ENCODE assay signal across 19 mouse cellular contexts in genomic region chr1:103246649-103247048, GRCm38 (mm10).
"Had no signal": no experiment of that assay in that cellular context is flagged by ENCODE, and none has a peak within 500 bp of the region (broad histone marks: within the 10 kb centered on the region; RNA-seq: fewer than 3 reads in every experiment).

No protein-coding gene starts in this region.

- DNase-seq: liver, embryonic 13.5 days; liver, postnatal 0 days; lung, adult 2 months; lung, postnatal 14 days; lung, postnatal 36 days; right cerebral cortex, postnatal 14 days; thymus, adult 2 months; thymus, postnatal 25 days; thymus, postnatal 4 days had no signal

- ATAC-seq: liver, postnatal 0 days; lung, postnatal 0 days; midbrain, embryonic 13.5 days; midbrain, embryonic 15.5 days had no signal

- H3K36me3 ChIP-seq: liver, embryonic 13.5 days; liver, embryonic 15.5 days; lung, embryonic 15.5 days; midbrain, embryonic 13.5 days; midbrain, embryonic 15.5 days; stomach, embryonic 15.5 days had no signal

- H3K9ac ChIP-seq: liver, embryonic 13.5 days; liver, embryonic 15.5 days; liver, postnatal 0 days; lung, embryonic 15.5 days; midbrain, embryonic 13.5 days; midbrain, embryonic 15.5 days; stomach, embryonic 15.5 days had no signal

- H3K27ac ChIP-seq: liver, embryonic 13.5 days; liver, embryonic 15.5 days; lung, embryonic 15.5 days; macrophage; midbrain, embryonic 13.5 days; midbrain, embryonic 15.5 days; stomach, embryonic 15.5 days; stomach, postnatal 0 days had no signal

- H3K4me3 ChIP-seq: liver, embryonic 13.5 days; liver, embryonic 15.5 days; lung, embryonic 15.5 days; megakaryocyte, embryonic 14.5 days; midbrain, embryonic 13.5 days; midbrain, embryonic 15.5 days; stomach, embryonic 15.5 days had no signal

- H3K9me3 ChIP-seq: liver, embryonic 15.5 days; lung, embryonic 15.5 days; midbrain, embryonic 13.5 days; midbrain, embryonic 15.5 days; stomach, embryonic 15.5 days had no signal

- H3K4me2 ChIP-seq: liver, embryonic 13.5 days; liver, embryonic 15.5 days; lung, embryonic 15.5 days; midbrain, embryonic 11.5 days; midbrain, embryonic 13.5 days; midbrain, embryonic 15.5 days; stomach, embryonic 15.5 days had no signal

- H3K4me1 ChIP-seq: liver, embryonic 13.5 days; liver, embryonic 15.5 days; lung, embryonic 15.5 days; megakaryocyte, embryonic 14.5 days; midbrain, embryonic 13.5 days; midbrain, embryonic 15.5 days; stomach, embryonic 15.5 days had no signal

- H3K27me3 ChIP-seq: liver, embryonic 13.5 days; liver, embryonic 15.5 days; lung, embryonic 15.5 days; megakaryocyte, embryonic 14.5 days; midbrain, embryonic 13.5 days; midbrain, embryonic 15.5 days; stomach, embryonic 15.5 days had no signal
